Mouse (Mus musculus): ENCODE measurements at regions not wholly inside any gene's neighbourhood (a gene's known extent, or its start where the extent isn't known, plus 50 kb on each side); places are given as distances from the start of the nearest gene placed in this dataset.
A peak's percentile ranks its signal among the peaks of the same experiment; 100 is the strongest.

DNA sequence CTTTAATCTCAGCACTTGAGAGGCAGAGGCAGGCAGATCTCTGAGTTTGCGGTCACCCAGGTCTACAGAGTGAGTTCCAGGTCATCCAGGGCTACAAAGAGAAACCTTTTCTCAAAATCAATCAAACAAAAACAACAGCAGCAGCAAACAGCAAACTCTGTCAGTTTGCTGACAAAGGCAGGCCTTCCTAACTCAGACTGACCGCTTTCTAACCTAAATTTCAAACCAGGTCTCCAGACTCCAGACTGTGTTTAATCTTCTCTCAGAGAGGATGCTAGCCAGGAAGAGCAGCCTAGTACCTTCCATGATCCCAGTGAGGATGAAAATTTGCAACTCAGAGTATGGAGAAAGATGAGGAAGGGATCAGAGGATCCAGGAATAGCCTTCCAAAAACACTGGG, 185.7 kb upstream of the Cpeb2 start:
- no peak for DNase-seq (ENCODE audit: low spot score in 2 of 2)

- no peak for DNase-seq (ENCODE audit: low spot score in 2 of 2)
Observed at GRCm38 (mm10) chr5:43048196-43049050, 184.5 kb upstream of the Cpeb2 start.

DNA sequence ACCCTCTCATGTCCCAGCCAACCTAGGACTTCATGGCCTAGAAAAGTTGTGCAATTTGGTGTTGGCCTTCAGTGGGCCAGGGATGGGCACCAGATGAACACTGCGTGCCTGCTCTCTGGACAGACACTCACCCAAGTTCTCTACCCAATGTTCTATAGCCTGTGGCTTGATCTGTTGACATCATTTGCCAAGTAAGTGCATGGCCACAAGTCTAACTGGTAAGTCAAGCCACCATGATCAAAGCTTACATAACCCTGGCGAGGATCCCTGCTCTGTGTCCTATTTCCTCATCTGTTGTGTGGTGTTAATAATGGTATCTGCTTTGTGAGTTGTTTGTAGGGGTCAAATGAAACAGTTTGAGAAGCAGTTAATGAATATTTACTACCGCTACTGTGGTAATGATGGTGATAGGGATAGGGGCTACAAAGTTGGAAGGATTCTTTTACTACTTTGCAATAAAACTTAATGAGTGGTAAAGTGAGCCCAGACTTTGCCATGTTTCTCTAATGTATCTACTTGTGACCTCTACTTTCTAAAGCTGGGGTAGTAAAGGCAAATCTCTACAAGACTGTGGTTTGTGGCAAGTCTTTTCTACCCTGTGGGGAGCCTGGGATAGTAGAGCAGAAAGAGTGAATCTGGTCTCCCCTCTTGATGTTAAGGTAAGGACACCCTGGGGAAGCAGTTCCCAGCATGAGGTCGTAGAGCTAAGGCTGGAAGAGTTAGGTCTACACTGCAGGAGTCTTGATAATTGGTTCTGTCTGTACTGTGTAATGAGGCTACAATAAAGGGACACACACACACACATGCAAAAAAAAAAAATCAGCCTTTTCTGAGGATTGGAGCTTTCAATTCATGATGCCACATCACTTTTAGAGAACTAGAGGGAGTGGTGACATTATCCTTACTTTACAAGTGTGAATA, 183.3 kb upstream of the Cpeb2 start:
- no peak for DNase-seq (ENCODE audit: low spot score in 2 of 2)

GRCm38 (mm10) chr5:43050961-43051517, 181.9 kb upstream of the Cpeb2 start:
- DNase-seq (ENCODE audit: low spot score in 2 of 2) = no peak

DNA sequence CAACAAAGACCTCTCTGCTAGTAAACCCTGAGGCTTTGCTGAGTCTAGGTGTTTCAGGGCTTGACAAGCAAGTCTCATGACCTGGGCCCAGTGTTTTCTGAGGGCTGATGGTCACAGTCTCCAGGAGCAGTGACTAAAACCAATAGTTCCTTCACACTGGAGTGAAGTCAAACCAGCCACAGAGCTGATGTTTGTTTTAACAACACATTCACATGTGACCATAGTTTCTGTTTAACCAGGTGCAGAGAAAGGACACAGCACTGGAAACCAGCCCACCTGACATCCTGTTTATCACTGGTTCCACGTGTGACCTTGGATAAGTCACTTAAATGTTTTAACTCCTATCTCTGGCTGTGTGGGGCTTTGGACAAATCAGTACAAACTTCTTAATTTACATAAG, 180.3 kb upstream of the Cpeb2 start:
- no peak for DNase-seq (ENCODE audit: low spot score in 2 of 2)

- DNase-seq (ENCODE audit: low spot score in 2 of 2) = no peak
Observed at GRCm38 (mm10) chr5:43054586-43054985, 178.4 kb upstream of the Cpeb2 start.

- DNase-seq (ENCODE audit: low spot score in 2 of 2) = no peak
Observed at GRCm38 (mm10) chr5:43055111-43055710, 177.8 kb upstream of the Cpeb2 start.

DNA sequence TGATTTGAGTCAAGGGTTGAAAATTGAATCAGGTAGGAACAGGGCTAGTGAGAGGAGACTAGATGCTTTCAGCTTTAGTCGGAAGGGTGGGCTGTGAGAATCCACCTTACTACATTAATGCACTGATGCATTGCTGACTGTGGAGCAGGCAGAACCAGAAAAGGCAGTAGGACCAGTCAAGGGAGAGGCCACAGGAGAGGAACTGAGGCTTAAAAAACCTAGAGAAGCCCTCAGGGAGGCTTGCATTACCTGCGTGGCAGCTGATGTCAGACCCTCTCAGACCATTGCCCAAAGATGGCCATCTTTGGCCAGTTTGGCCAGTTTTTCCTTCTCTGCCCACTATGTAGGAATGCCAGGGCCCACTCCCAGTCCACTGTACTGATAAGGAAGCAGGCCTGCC, 176.5 kb upstream of the Cpeb2 start:
- no peak for DNase-seq (ENCODE audit: low spot score in 2 of 2)

- no peak for DNase-seq (ENCODE audit: low spot score in 2 of 2)
Observed at GRCm38 (mm10) chr5:43061243-43061642, 171.7 kb upstream of the Cpeb2 start.

- no peak for DNase-seq (ENCODE audit: low spot score in 2 of 2)
Observed at GRCm38 (mm10) chr5:43061797-43062391, 171.1 kb upstream of the Cpeb2 start.

- no peak for DNase-seq (ENCODE audit: low spot score in 2 of 2)
Observed at GRCm38 (mm10) chr5:43062499-43062898, 170.5 kb upstream of the Cpeb2 start.

GRCm38 (mm10) chr5:43063386-43063785, 169.6 kb upstream of the Cpeb2 start:
- DNase-seq (ENCODE audit: low spot score in 2 of 2) = no peak

GRCm38 (mm10) chr5:43071541-43071940, 161.4 kb upstream of the Cpeb2 start:
- no peak for DNase-seq (ENCODE audit: low spot score in 2 of 2)

GRCm38 (mm10) chr5:43072340-43072739, 160.6 kb upstream of the Cpeb2 start:
- no peak for DNase-seq (ENCODE audit: low spot score in 2 of 2)

- no peak for DNase-seq (ENCODE audit: low spot score in 2 of 2)
Observed at GRCm38 (mm10) chr5:43074536-43074935, 158.4 kb upstream of the Cpeb2 start.

DNA sequence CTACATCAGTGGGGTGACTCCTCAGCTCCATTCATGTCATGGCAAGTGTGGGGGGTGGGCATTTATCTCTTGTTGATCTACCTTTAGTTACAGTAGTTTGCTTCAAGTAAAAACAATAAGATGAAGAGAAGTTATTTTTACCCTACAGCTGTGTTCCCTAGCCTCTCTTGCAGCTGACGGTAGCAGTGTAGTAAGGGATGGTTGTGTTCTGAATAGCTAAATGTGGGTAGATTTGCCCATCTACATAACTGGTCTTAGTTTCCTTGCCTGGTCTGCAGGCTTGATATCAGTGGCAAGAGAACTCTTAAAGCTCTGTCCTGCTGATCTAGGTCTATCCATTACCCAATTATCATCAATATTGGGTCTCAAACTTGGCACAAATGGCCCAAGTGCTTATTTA, 152.7 kb upstream of the Cpeb2 start:
- DNase-seq (ENCODE audit: low spot score in 2 of 2) = no peak

DNA sequence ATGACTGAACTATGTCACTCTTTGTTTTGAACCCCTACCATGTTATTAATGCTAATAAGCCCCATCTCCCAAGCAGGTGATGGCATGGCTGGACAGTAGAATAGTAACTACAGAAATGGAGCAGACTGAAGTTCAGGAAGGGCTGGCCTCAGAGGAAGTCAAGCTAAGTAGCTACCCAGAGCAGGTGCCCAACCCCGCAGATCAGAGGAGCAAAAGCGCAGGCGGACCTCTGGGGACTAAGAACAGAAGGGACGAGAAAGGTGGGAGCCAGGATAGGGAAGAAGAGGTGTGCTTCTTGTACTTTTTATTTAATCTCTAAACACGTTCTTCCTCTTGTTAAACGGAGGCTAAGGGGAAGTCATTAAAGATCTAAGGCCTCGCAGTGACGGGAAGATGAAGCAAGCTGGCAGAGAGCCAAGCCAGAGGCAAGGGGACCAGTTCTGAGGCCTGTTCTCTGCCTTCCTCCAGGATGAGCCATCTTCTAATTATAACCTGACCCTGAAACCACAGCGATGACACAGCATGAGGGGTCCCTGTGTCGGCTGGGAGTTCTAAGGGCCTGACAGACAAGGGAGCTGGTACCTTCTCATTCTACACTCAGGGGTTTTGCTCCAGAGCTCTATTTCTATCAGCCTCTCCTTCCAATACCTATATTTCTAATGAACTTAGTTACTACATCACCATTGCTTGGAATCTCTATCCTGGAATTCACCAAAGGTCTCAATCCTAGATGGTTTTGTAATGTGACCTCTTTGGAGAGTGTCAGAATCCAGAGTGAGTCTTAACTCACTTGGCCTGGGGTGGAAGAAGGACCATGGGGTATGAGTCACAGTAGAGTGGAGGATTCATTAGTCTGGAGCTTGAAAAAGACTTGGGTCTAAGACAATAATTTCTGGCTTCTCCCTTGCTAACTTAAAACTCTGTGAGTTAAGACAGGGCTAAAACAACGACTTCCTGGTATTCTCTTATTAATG, 151.1 kb upstream of the Cpeb2 start:
- DNase-seq (ENCODE audit: low spot score in 2 of 2) = peak in 1 of 2 experiments; percentile 31

- no peak for DNase-seq (ENCODE audit: low spot score in 2 of 2)
Observed at GRCm38 (mm10) chr5:43087077-43087476, 145.9 kb upstream of the Cpeb2 start.

DNA sequence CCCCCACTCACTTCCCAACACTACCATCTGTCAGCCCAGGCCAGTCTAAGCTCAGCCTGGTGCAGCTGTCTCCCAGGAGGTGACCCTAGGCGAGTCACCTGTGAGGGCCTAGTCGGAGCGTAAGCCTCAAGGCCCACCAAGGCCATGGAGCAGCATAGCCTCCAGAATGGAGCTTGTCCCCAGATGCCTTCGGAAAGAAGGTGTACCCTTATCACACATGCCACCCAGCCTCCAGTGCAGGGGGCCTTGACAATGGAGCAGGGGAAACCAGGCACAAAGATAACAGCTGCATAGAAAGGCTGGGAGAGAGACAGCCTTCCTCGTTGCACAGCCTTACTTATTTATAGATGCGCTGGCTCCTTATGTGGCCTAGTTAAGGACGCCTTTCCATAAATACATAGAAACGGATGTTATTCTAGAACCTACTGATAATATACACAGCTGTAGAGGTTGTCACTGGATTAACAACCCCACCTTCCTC, 145.0 kb upstream of the Cpeb2 start:
- DNase-seq (ENCODE audit: low spot score in 2 of 2) = no peak
